Mouse (Mus musculus): ENCODE measurements around the gene Hoxb9. TPM values are rescaled to one million over a fixed set of nuclear protein-coding genes. Genes with fewer than 3 reads are reported as not detected.

The Hoxb9 gene
- polyA plus RNA-seq, 1 experiment from 2014 or later, result 0.08 TPM

- 9% methylated on average over 18 of the region's 18 CpGs for WGBS
- H3K9me3 ChIP-seq (ENCODE audit: low read depth, low read length), result no peaks in the 10 kb centered on the region
- H3K4me1 ChIP-seq (ENCODE audit: insufficient read depth), result no peaks in the 10 kb centered on the region
- H3K27ac ChIP-seq (ENCODE audit: low read depth), result no peak overlapping the region
- DNase-seq, result no peak
- no peak overlapping the region for H3K4me3 ChIP-seq (ENCODE audit: low read depth, low read length)
- no peak overlapping the region for H3K9ac ChIP-seq
- no peaks in the 10 kb centered on the region for H3K36me3 ChIP-seq (ENCODE audit: insufficient read depth)
- TF ChIP-seq CTCF (IDR thresholded peaks at IDR 0.05; ENCODE audit: low read depth), result no peak
- no peak for ATAC-seq (ENCODE audit: insufficient read depth)
- peaks cover 91% of the 10 kb centered on the region for H3K27me3 ChIP-seq (ENCODE audit: insufficient read depth, low read length)
- peak overlapping the region; percentile 18; the same call in 1 of the 2 replicates for H3K4me2 ChIP-seq
Observed at GRCm38 (mm10) chr11:96281396-96281795, 10.1 kb downstream of the Hoxb9 start.

GRCm38 (mm10) chr11:96281855-96282570, 10.8 kb downstream of the Hoxb9 start, which contains the start of gene Hoxb8:
Gene Hoxb8 (plus strand): TSS chr11:96281905.
- peak; percentile 58 for DNase-seq
- ATAC-seq (ENCODE audit: insufficient read depth), result no peak
- Histone ChIP-seq H3K4me3 (ENCODE audit: low read depth, low read length) (peak within 1 kb of the TSS; percentile 48), H3K4me2 (peak within 1 kb of the TSS; percentile 86), H3K4me1 (ENCODE audit: insufficient read depth) (no peaks in the 10 kb centered on the region), H3K27ac (ENCODE audit: low read depth) (no peak within 1 kb of the TSS; the same call in 1 of the 2 replicates), H3K9me3 (ENCODE audit: low read depth, low read length) (no peaks in the 10 kb centered on the region), H3K36me3 (ENCODE audit: insufficient read depth) (no peaks in the 10 kb centered on the region), H3K27me3 (ENCODE audit: insufficient read depth, low read length) (peaks cover 90% of the 10 kb centered on the region), H3K9ac (peak within 1 kb of the TSS; percentile 56; the same call in 1 of the 2 replicates)
- TF ChIP-seq CTCF (IDR thresholded peaks at IDR 0.05; ENCODE audit: low read depth), result no peak
- under 1% methylated on average over 27 of the region's 27 CpGs for WGBS

- no peaks in the 10 kb centered on the region for H3K9me3 ChIP-seq (ENCODE audit: low read depth, low read length)
- peak overlapping the region; percentile 86 for H3K4me2 ChIP-seq
- H3K27me3 ChIP-seq (ENCODE audit: insufficient read depth, low read length), result peaks cover 90% of the 10 kb centered on the region
- H3K36me3 ChIP-seq (ENCODE audit: insufficient read depth), result no peaks in the 10 kb centered on the region
- peak overlapping the region; percentile 48 for H3K4me3 ChIP-seq (ENCODE audit: low read depth, low read length)
- 0 out of 2 replicates have a peak, but pooled peaks cover 3% of the 10 kb centered on the region for H3K4me1 ChIP-seq (ENCODE audit: insufficient read depth)
- under 1% methylated on average over 47 of the region's 49 CpGs for WGBS
- ATAC-seq (ENCODE audit: insufficient read depth), result no peak
- no peak for TF ChIP-seq CTCF (IDR thresholded peaks at IDR 0.05; ENCODE audit: low read depth)
- DNase-seq, result peak; percentile 69
- H3K27ac ChIP-seq (ENCODE audit: low read depth), result peak overlapping the region; percentile 6; the same call in 1 of the 2 replicates
- peak overlapping the region; percentile 56 for H3K9ac ChIP-seq
Observed at GRCm38 (mm10) chr11:96282795-96283430, 11.7 kb downstream of the Hoxb9 start.

- H3K36me3 ChIP-seq (ENCODE audit: insufficient read depth), result no peaks in the 10 kb centered on the region
- H3K27me3 ChIP-seq (ENCODE audit: insufficient read depth, low read length), result peaks cover 89% of the 10 kb centered on the region
- WGBS, result under 1% methylated on average over 47 of the region's 49 CpGs
- peak overlapping the region; percentile 73 for H3K27ac ChIP-seq (ENCODE audit: low read depth)
- peak overlapping the region; percentile 86 for H3K4me2 ChIP-seq
- no peaks in the 10 kb centered on the region for H3K9me3 ChIP-seq (ENCODE audit: low read depth, low read length)
- peak; percentile 33; the same call in 1 of the 2 replicates for TF ChIP-seq CTCF (IDR thresholded peaks at IDR 0.05; ENCODE audit: low read depth)
- ATAC-seq (ENCODE audit: insufficient read depth) (peak; percentile 59), DNase-seq (peak; percentile 79)
- H3K4me1 ChIP-seq (ENCODE audit: insufficient read depth), result 0 out of 2 replicates have a peak, but pooled peaks cover 3% of the 10 kb centered on the region
- peak overlapping the region; percentile 56 for H3K9ac ChIP-seq
- peak overlapping the region; percentile 48 for H3K4me3 ChIP-seq (ENCODE audit: low read depth, low read length)
Observed at GRCm38 (mm10) chr11:96284041-96284749, 12.9 kb downstream of the Hoxb9 start.

GRCm38 (mm10) chr11:96284774-96285734, 13.8 kb downstream of the Hoxb9 start:
- WGBS, result 1% methylated on average over 37 of the region's 37 CpGs
- ATAC-seq (ENCODE audit: insufficient read depth), result peak; percentile 77

More at GRCm38 (mm10) chr11:96284774-96285734, 13.8 kb downstream of the Hoxb9 start:
- DNase-seq, result peak; percentile 69
- H3K27me3 ChIP-seq (ENCODE audit: insufficient read depth, low read length), result peaks cover 89% of the 10 kb centered on the region
- no peaks in the 10 kb centered on the region for H3K9me3 ChIP-seq (ENCODE audit: low read depth, low read length)
- H3K36me3 ChIP-seq (ENCODE audit: insufficient read depth), result no peaks in the 10 kb centered on the region
- peak overlapping the region; percentile 73 for H3K27ac ChIP-seq (ENCODE audit: low read depth)
- H3K4me3 ChIP-seq (ENCODE audit: low read depth, low read length), result peak overlapping the region; percentile 48
- 0 out of 2 replicates have a peak, but pooled peaks cover 3% of the 10 kb centered on the region for H3K4me1 ChIP-seq (ENCODE audit: insufficient read depth)
- peak overlapping the region; percentile 56 for H3K9ac ChIP-seq
- TF ChIP-seq CTCF (IDR thresholded peaks at IDR 0.05; ENCODE audit: low read depth), result no peak
- peak overlapping the region; percentile 86 for H3K4me2 ChIP-seq
